Mouse (Mus musculus) forebrain, embryonic 13.5 days (tissue): ENCODE measurements around the gene F11r. TPM values are rescaled to one million over a fixed set of nuclear protein-coding genes. Genes with fewer than 3 reads are reported as not detected.
A peak's percentile ranks its signal among the peaks of the same experiment; 100 is the strongest.

ENCODE experiments used
- ATAC-seq: fragments of 200-750 bp; cut with Nextera tagmentation; 2 replicates; pipeline ENCODE4 v1.8.0; 2017
- H3K27ac ChIP-seq: fragments of 300-500 bp; sonication (generic); 2 replicates; pipeline ENCODE4 v1.5.1; 2015; ENCODE audit warnings: inconsistent platforms, mild to moderate bottlenecking, moderate library complexity
- H3K27me3 ChIP-seq: fragments of 300-500 bp; sonication (generic); 2 replicates; pipeline ENCODE4 v1.6.1; 2015; ENCODE audit warnings: mild to moderate bottlenecking, inconsistent platforms
- H3K36me3 ChIP-seq: fragments of 300-500 bp; sonication (generic); 2 replicates; pipeline ENCODE4 v1.6.1; 2015; ENCODE audit warnings: mild to moderate bottlenecking, inconsistent platforms; ENCODE audit not compliant: poor library complexity, severe bottlenecking
- H3K4me1 ChIP-seq: fragments of 300-500 bp; sonication (generic); 2 replicates; pipeline ENCODE4 v1.6.1; 2015; ENCODE audit warnings: inconsistent platforms
- H3K4me2 ChIP-seq: fragments of 300-500 bp; sonication (generic); 2 replicates; pipeline ENCODE4 v1.6.1; 2015; ENCODE audit warnings: inconsistent platforms, mild to moderate bottlenecking, moderate library complexity
- H3K4me3 ChIP-seq: fragments of 300-500 bp; sonication (generic); 2 replicates; pipeline ENCODE4 v1.5.1; 2015; ENCODE audit warnings: mild to moderate bottlenecking, inconsistent platforms
- H3K9ac ChIP-seq: fragments of 300-500 bp; sonication (generic); 2 replicates; pipeline ENCODE4 v1.6.1; 2015; ENCODE audit warnings: mild to moderate bottlenecking, inconsistent platforms
- H3K9me3 ChIP-seq: fragments of 300-500 bp; sonication (generic); replicated peaks from 2 replicates; pipeline ENCODE4 v1.6.1; 2016; ENCODE audit warnings: inconsistent platforms
- WGBS: fragments of 180-500 bp; shearing (Covaris S2); methylation state at CpG from one replicate; pipeline ENCODE4 v1.1.7; 2015; 5-methylcytosine and 5-hydroxymethylcytosine counted together
- polyA plus RNA-seq: library from polyadenylated mRNA; unstranded; fragments of >200 nt; fragmentation: Nextera tagmentation; extraction: Ambion mirVana; gene quantifications from 2 replicates; pipeline ENCODE4 v1.2.1, GENCODE M21; 2015

The F11r gene
- polyA plus RNA-seq, 1 experiment from 2014 or later, result 8.4 TPM

GRCm38 (mm10) chr1:171413608-171414007, 23.7 kb upstream of the F11r start:
- H3K27ac ChIP-seq, result no peak overlapping the region
- WGBS, result 75% methylated on average over 8 of the region's 8 CpGs
- peaks cover 41% of the 10 kb centered on the region for H3K36me3 ChIP-seq
- 0 out of 2 replicates have a peak overlapping the region, but pooled peaks have one; percentile 12 for H3K9ac ChIP-seq
- peaks cover 8% of the 10 kb centered on the region; the same call in 1 of the 2 replicates for H3K27me3 ChIP-seq
- H3K4me3 ChIP-seq, result peak overlapping the region; percentile 92; the same call in 1 of the 2 replicates
- no peaks in the 10 kb centered on the region for H3K9me3 ChIP-seq
- peak overlapping the region; percentile 60; the same call in 1 of the 2 replicates for H3K4me2 ChIP-seq
- ATAC-seq, result no peak
- H3K4me1 ChIP-seq, result peaks cover 21% of the 10 kb centered on the region

GRCm38 (mm10) chr1:171418660-171419059, 18.7 kb upstream of the F11r start, which contains the start of gene Tstd1:
Tstd1 (plus strand) TSS chr1:171418872.
- WGBS, result 94% methylated on average over 5 of the region's 5 CpGs
- H3K9me3 ChIP-seq, result no peaks in the 10 kb centered on the region
- peaks cover 72% of the 10 kb centered on the region for H3K36me3 ChIP-seq
- H3K4me2 ChIP-seq, result no peak within 1 kb of the TSS
- no peak within 1 kb of the TSS for H3K9ac ChIP-seq
- no peak within 1 kb of the TSS for H3K4me3 ChIP-seq
- H3K27me3 ChIP-seq, result no peaks in the 10 kb centered on the region
- H3K27ac ChIP-seq, result 0 out of 2 replicates have a peak within 1 kb of the TSS, but pooled peaks have one; percentile 10
- peaks cover 9% of the 10 kb centered on the region for H3K4me1 ChIP-seq
- no peak for ATAC-seq

DNA sequence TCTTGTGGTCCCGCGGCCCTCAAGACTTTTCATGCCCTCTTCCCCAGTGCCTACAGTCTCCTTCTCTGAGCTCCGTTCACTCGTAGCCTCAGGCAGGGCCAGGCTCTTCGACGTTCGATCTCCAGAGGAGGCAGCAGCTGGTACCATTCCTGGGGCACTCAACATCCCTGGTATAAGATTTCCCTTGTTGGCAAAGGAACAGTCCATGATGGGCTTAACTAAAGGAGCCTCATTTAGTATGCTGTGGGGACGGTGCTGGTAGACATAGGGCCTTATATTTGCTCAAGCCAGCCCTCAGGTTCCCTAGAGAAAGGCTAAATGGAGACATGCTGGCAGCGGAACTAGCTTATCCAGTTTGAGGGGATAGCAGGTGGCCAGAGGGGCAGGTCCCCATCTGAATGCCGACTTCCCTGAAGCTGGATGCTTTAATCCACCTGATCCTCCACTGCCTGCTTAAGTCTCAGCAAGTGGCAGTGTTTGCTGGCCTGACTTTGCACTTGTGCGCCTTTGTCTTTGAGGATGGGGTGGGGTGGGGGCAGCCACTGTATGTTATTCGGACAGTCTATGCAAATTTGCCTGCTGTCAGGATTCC, 17.9 kb upstream of the F11r start:
- WGBS, result 59% methylated on average over 12 of the region's 12 CpGs
- Histone ChIP-seq H3K4me2 (no peak overlapping the region), H3K27me3 (no peaks in the 10 kb centered on the region), H3K36me3 (peaks cover 70% of the 10 kb centered on the region), H3K9ac (no peak overlapping the region), H3K4me3 (no peak overlapping the region), H3K27ac (0 out of 2 replicates have a peak overlapping the region, but pooled peaks have one; percentile 10), H3K9me3 (no peaks in the 10 kb centered on the region), H3K4me1 (peaks cover 2% of the 10 kb centered on the region)
- peak; percentile 19; the same call in 1 of the 2 replicates for ATAC-seq

DNA sequence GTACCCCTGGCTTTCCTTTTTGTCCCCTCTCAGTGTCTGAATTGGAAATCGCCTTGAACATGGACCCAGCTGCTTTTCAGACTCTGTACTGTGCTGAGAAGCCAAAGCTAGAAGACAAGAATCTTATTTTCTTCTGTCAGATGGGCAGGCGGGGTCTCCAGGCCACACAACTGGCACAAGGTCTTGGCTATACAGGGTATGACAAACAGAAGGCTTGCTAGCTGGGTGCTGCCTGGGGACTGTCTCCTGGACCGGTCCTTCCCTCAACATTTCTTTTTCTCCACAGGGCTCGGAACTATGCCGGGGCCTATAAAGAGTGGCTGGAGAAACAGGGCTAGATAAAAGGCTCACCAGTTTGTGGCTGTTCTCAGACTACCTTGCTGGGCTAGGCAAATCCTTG, 17.4 kb upstream of the F11r start:
- WGBS, result 76% methylated on average over 5 of the region's 5 CpGs
- Histone ChIP-seq H3K27ac (0 out of 2 replicates have a peak overlapping the region, but pooled peaks have one; percentile 10), H3K9ac (no peak overlapping the region), H3K9me3 (no peaks in the 10 kb centered on the region), H3K36me3 (peaks cover 66% of the 10 kb centered on the region), H3K4me1 (no peaks in the 10 kb centered on the region), H3K4me2 (no peak overlapping the region), H3K27me3 (no peaks in the 10 kb centered on the region), H3K4me3 (no peak overlapping the region)
- ATAC-seq, result peak; percentile 41; the same call in 1 of the 2 replicates

- no peak overlapping the region for H3K9ac ChIP-seq
- H3K27me3 ChIP-seq, result no peaks in the 10 kb centered on the region
- no peak overlapping the region for H3K4me2 ChIP-seq
- no peak overlapping the region for H3K27ac ChIP-seq
- no peak overlapping the region for H3K4me3 ChIP-seq
- ATAC-seq, result no peak
- H3K4me1 ChIP-seq, result no peaks in the 10 kb centered on the region
- no peaks in the 10 kb centered on the region for H3K9me3 ChIP-seq
- peaks cover 41% of the 10 kb centered on the region for H3K36me3 ChIP-seq
- 89% methylated on average over 8 of the region's 8 CpGs for WGBS
These were observed 14.7 kb upstream of the F11r start for GRCm38 (mm10) chr1:171422504-171423095.

GRCm38 (mm10) chr1:171424638-171425037, 12.7 kb upstream of the F11r start:
- H3K4me3 ChIP-seq, result no peak overlapping the region
- WGBS, result 78% methylated on average over 5 of the region's 5 CpGs
- no peak for ATAC-seq
- no peak overlapping the region for H3K4me2 ChIP-seq
- peaks cover 20% of the 10 kb centered on the region for H3K36me3 ChIP-seq
- no peak overlapping the region for H3K27ac ChIP-seq
- H3K27me3 ChIP-seq, result no peaks in the 10 kb centered on the region
- H3K9me3 ChIP-seq, result no peaks in the 10 kb centered on the region
- H3K9ac ChIP-seq, result no peak overlapping the region
- no peaks in the 10 kb centered on the region for H3K4me1 ChIP-seq

- WGBS, result 88% methylated on average over 4 of the region's 4 CpGs
- H3K9ac ChIP-seq, result no peak overlapping the region
- no peaks in the 10 kb centered on the region for H3K9me3 ChIP-seq
- no peak overlapping the region for H3K27ac ChIP-seq
- H3K4me3 ChIP-seq, result no peak overlapping the region
- H3K36me3 ChIP-seq, result peaks cover 15% of the 10 kb centered on the region
- H3K27me3 ChIP-seq, result no peaks in the 10 kb centered on the region
- ATAC-seq, result no peak
- no peaks in the 10 kb centered on the region for H3K4me1 ChIP-seq
- no peak overlapping the region for H3K4me2 ChIP-seq
These were observed 12.2 kb upstream of the F11r start for GRCm38 (mm10) chr1:171425126-171425525.

GRCm38 (mm10) chr1:171432158-171432557, 5.2 kb upstream of the F11r start:
- no peak for ATAC-seq
- WGBS, result 88% methylated on average over 5 of the region's 5 CpGs

GRCm38 (mm10) chr1:171435288-171435814, 2.0 kb upstream of the F11r start:
- H3K4me1 ChIP-seq, result peaks cover 10% of the 10 kb centered on the region
- no peaks in the 10 kb centered on the region for H3K9me3 ChIP-seq
- no peak overlapping the region for H3K4me3 ChIP-seq
- H3K27ac ChIP-seq, result no peak overlapping the region
- no peaks in the 10 kb centered on the region for H3K36me3 ChIP-seq
- ATAC-seq, result no peak
- H3K27me3 ChIP-seq, result peaks cover 46% of the 10 kb centered on the region
- 67% methylated on average over 7 of the region's 7 CpGs for WGBS
- no peak overlapping the region for H3K4me2 ChIP-seq
- H3K9ac ChIP-seq, result no peak overlapping the region

More at GRCm38 (mm10) chr1:171432158-171432557, 5.2 kb upstream of the F11r start:
- Histone ChIP-seq H3K36me3 (no peaks in the 10 kb centered on the region), H3K9ac (no peak overlapping the region), H3K4me2 (no peak overlapping the region), H3K27ac (no peak overlapping the region), H3K27me3 (peaks cover 17% of the 10 kb centered on the region), H3K4me3 (no peak overlapping the region), H3K4me1 (peaks cover 1% of the 10 kb centered on the region; the same call in 1 of the 2 replicates), H3K9me3 (no peaks in the 10 kb centered on the region)

DNA sequence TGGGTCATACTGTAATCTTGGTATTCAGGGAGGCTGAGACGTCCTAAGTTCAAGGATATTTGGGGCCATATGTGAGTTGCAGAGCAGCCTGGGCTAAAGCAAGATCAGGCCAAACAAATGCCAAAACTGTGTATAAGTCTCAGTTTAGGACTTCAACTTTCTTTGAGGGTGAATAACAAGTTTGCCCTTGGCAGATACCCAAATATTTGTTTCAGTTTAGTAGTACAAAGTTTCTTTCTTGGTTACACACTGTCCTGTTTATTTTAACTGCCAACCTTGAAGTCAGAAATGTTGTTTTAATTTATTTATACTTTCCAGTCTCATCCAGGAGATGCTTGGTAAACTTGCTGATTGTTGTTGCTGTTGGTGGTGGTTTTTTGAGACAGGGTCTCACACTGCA, 1.4 kb upstream of the F11r start:
- H3K27me3 ChIP-seq, result peaks cover 46% of the 10 kb centered on the region
- H3K9me3 ChIP-seq, result no peaks in the 10 kb centered on the region
- no peak overlapping the region for H3K9ac ChIP-seq
- no peak for ATAC-seq
- H3K4me1 ChIP-seq, result peaks cover 10% of the 10 kb centered on the region
- WGBS, result 82% methylated on average over 1 of the region's 1 CpGs
- H3K4me3 ChIP-seq, result no peak overlapping the region
- no peak overlapping the region for H3K4me2 ChIP-seq
- no peaks in the 10 kb centered on the region for H3K36me3 ChIP-seq
- no peak overlapping the region for H3K27ac ChIP-seq

DNA sequence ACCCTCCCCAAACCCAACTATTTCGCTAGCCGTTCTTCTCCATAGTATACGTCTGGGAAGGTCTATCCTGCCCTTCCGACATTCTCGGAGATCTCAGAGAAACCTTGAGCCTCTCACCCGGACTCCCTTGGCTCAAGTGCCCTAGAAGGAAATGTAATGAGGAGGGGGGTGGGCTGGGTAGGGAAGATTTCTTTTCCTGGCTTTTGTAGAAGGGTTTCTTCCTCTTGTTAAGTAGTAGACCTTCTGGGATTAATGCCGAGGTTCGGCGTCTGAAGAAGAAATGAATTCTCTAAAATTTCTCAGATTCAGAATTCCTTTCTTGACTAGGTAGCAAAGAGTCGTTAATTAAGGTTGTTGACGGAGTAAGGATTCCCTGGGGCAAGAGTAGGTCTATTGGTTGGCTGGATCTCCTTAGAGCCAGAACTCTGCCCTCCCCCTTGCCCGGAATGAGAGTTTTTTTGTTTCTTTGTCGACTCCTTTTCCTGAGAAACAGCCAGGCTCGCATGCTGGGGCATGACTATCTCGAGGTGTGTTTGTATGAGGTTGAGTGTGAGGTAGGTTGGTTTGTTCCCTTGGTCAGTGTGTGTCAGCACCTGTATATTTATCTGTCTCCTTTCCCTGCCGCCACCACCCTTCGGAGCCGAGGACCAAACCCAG, 807 bp downstream of the F11r start:
- Histone ChIP-seq H3K27ac (no peak overlapping the region), H3K4me2 (peak overlapping the region; percentile 59), H3K27me3 (peaks cover 48% of the 10 kb centered on the region), H3K4me1 (peaks cover 10% of the 10 kb centered on the region), H3K9me3 (no peaks in the 10 kb centered on the region), H3K4me3 (peak overlapping the region; percentile 38), H3K9ac (peak overlapping the region; percentile 50), H3K36me3 (no peaks in the 10 kb centered on the region)
- 6% methylated on average over 18 of the region's 18 CpGs for WGBS
- ATAC-seq, result no peak

GRCm38 (mm10) chr1:171439072-171439471, 1.7 kb downstream of the F11r start:
- Histone ChIP-seq H3K4me2 (no peak overlapping the region), H3K9me3 (peaks cover 7% of the 10 kb centered on the region; the same call in 1 of the 2 replicates), H3K4me1 (peaks cover 10% of the 10 kb centered on the region), H3K36me3 (no peaks in the 10 kb centered on the region), H3K27me3 (peaks cover 46% of the 10 kb centered on the region), H3K4me3 (no peak overlapping the region), H3K27ac (no peak overlapping the region), H3K9ac (no peak overlapping the region)
- WGBS, result 58% methylated on average over 8 of the region's 8 CpGs
- ATAC-seq, result no peak
